Mouse (Mus musculus) stomach, postnatal 0 days (tissue): Measurements from ENCODE around the gene 6030408B16Rik.
A peak's percentile ranks its signal among the peaks of the same experiment; 100 is the strongest.

ENCODE experiments used
- CTCF ChIP-seq: IDR thresholded peaks from 2 replicates; pipeline ENCODE4 v1.5.1; 2016; ENCODE audit warnings: antibody characterized with exemption, low read depth, mild to moderate bottlenecking, moderate library complexity
- EP300 ChIP-seq: optimal IDR thresholded peaks from 2 replicates; pipeline ENCODE3; 2016; ENCODE audit warnings: antibody characterized with exemption

GRCm38 (mm10) chr15:101323511-101323910, 30.5 kb downstream of the 6030408B16Rik start:
- TF ChIP-seq EP300 (no peak), CTCF (peak; percentile 43)
